Comparison of ENCODE assay signal across 8 mouse cellular contexts in genomic region chr17:3313711-3314624, GRCm38 (mm10). TPM values are rescaled to one million over a fixed set of nuclear protein-coding genes. Genes with fewer than 3 reads are reported as not detected.
DNase-seq lines count a peak whose midpoint lies in the region; ATAC-seq lines count a peak whose summit lies in the region.

No protein-coding gene starts in this region.

- ATAC-seq in hindbrain, embryonic 14.5 days (ENCODE audit: low FRiP score) = peak; percentile 94
- peak; percentile 97 for ATAC-seq in megakaryocyte, adult 5-6 weeks (ENCODE audit: poor library complexity, severe bottlenecking)

- no peaks in the 10 kb centered on the region for H3K4me1 ChIP-seq in hindbrain, embryonic 14.5 days (replicated peaks; ENCODE audit: control insufficient read depth, insufficient read depth, low read length)

- 5% methylated on average over 60 of the region's 60 CpGs for WGBS in hindbrain, embryonic 14.5 days

- H3K4me2 ChIP-seq in hindbrain, embryonic 14.5 days (replicated peaks) = peak overlapping the region; percentile 66

- peak overlapping the region; percentile 54 for H3K9ac ChIP-seq in hindbrain, embryonic 14.5 days

- H3K36me3 ChIP-seq in hindbrain, embryonic 14.5 days (replicated peaks; ENCODE audit: control insufficient read depth, insufficient read depth) = no peaks in the 10 kb centered on the region

- H3K27ac ChIP-seq in hindbrain, embryonic 14.5 days = no peak overlapping the region

- peak overlapping the region; percentile 34 for H3K4me3 ChIP-seq in hindbrain, embryonic 14.5 days (replicated peaks; ENCODE audit: low read length)

- no peaks in the 10 kb centered on the region for H3K9me3 ChIP-seq in hindbrain, embryonic 14.5 days (ENCODE audit: control insufficient read depth, low read length)

- H3K27me3 ChIP-seq in hindbrain, embryonic 14.5 days (ENCODE audit: control insufficient read depth, insufficient read depth, low read length) = no peaks in the 10 kb centered on the region

- peak; percentile 67 for DNase-seq in R1 (ENCODE audit: low read depth, low spot score)
- peak; percentile 77 to 86 for DNase-seq in cerebellum, postnatal 10 days
- peak; percentile 52 to 57 for DNase-seq in frontal cortex, postnatal 36 days (ENCODE audit: low spot score in 2 of 2)
- DNase-seq in hindbrain, embryonic 14.5 days (ENCODE audit: low spot score) = peak; percentile 83
- peak; percentile 48 to 64 for DNase-seq in left cerebral cortex, adult 18-20 months (ENCODE audit: low spot score in 2 of 2)
- DNase-seq in right cerebral cortex, adult 18-20 months = peak; percentile 61
- peak; percentile 54 to 57 for DNase-seq in urinary bladder, adult 18-20 months (ENCODE audit: low spot score in 2 of 2)

RNA-seq across cellular contexts. Expression of gene Tiam2, which starts 12.4 kb away (rescaled TPM):
- polyA plus RNA-seq in hindbrain, embryonic 14.5 days (2014; fragmentation: Nextera tagmentation; extraction: Ambion mirVana) = 5.2 and 6.3 TPM in 2 replicates
- 10 to 100 TPM; 75.6 to 84.1 TPM for total RNA-seq in left cerebral cortex, adult 18-20 months (2021)
- total RNA-seq in megakaryocyte, adult 5-6 weeks (2015) = 23.7 and 24.5 TPM in 2 replicates
- total RNA-seq in megakaryocyte, adult 5-6 weeks (2017) = 37.3 and 42.3 TPM in 2 replicates
